ENCODE assay signal across 17 mouse cellular contexts in genomic region chr1:93207536-93208064, GRCm38 (mm10). TPM values are rescaled to one million over a fixed set of nuclear protein-coding genes. Genes with fewer than 3 reads are reported as not detected.
A peak's percentile ranks its signal among the peaks of the same experiment; 100 is the strongest.
DNase-seq lines count a peak whose midpoint lies in the region; ATAC-seq lines count a peak whose summit lies in the region.
"Had no signal": no experiment of that assay in that cellular context is flagged by ENCODE, and none has a peak within 500 bp of the region (broad histone marks: within the 10 kb centered on the region; RNA-seq: fewer than 3 reads in every experiment).

No protein-coding gene starts in this region.

- peak; percentile 27 for DNase-seq in kidney, postnatal 14 days
- no peak for DNase-seq in kidney, postnatal 10 days
- DNase-seq in spleen, postnatal 36 days (ENCODE audit: low spot score in 2 of 2), result peak; percentile 11 to 18
- no peak for DNase-seq in spleen, postnatal 4 days (ENCODE audit: low spot score in 2 of 2)
- peak; percentile 42 to 44 for DNase-seq in layer of hippocampus, adult 8-10 months (ENCODE audit: low spot score in 2 of 2)
- no peak for DNase-seq in forebrain, embryonic 11.5 days (ENCODE audit: low spot score)
- no peak for DNase-seq in midbrain, embryonic 10.5 days (ENCODE audit: low spot score)
- DNase-seq: cerebellum, postnatal 25 days; lung, adult 2 months had no signal

- H3K9ac ChIP-seq in forebrain, embryonic 11.5 days (ENCODE audit: low read length), result no peak overlapping the region
- H3K9ac ChIP-seq: forebrain, embryonic 15.5 days; intestine, embryonic 15.5 days; midbrain, embryonic 13.5 days had no signal

- 93% methylated on average over 4 of the region's 4 CpGs for WGBS in forebrain, embryonic 11.5 days
- WGBS in midbrain, embryonic 10.5 days, result 95% methylated on average over 4 of the region's 4 CpGs

- no peak overlapping the region for H3K4me3 ChIP-seq in forebrain, embryonic 11.5 days (ENCODE audit: low read depth, low read length)
- H3K4me3 ChIP-seq in midbrain, embryonic 10.5 days, result no peak overlapping the region
- H3K4me3 ChIP-seq: forebrain, embryonic 15.5 days; heart, adult 2 months; intestine, embryonic 15.5 days; midbrain, embryonic 13.5 days had no signal

- no peaks in the 10 kb centered on the region for H3K27me3 ChIP-seq in forebrain, embryonic 11.5 days (ENCODE audit: control insufficient read depth, insufficient read depth, low read length)
- no peaks in the 10 kb centered on the region; the same call in 1 of the 2 replicates for H3K27me3 ChIP-seq in midbrain, embryonic 10.5 days (ENCODE audit: low read depth, poor library complexity, severe bottlenecking)
- H3K27me3 ChIP-seq: forebrain, embryonic 15.5 days; intestine, embryonic 15.5 days; midbrain, embryonic 13.5 days had no signal

- no peaks in the 10 kb centered on the region for H3K4me1 ChIP-seq in forebrain, embryonic 11.5 days (replicated peaks; ENCODE audit: control insufficient read depth, insufficient read depth, low read length)
- peaks cover 27% of the 10 kb centered on the region for H3K4me1 ChIP-seq in midbrain, embryonic 10.5 days

- no peak overlapping the region for H3K4me2 ChIP-seq in forebrain, embryonic 11.5 days (ENCODE audit: low read depth, low read length, severe bottlenecking)
- H3K4me2 ChIP-seq: forebrain, embryonic 15.5 days; intestine, embryonic 15.5 days; midbrain, embryonic 13.5 days had no signal

- H3K27ac ChIP-seq in forebrain, embryonic 11.5 days (ENCODE audit: low read depth, low read length), result no peak overlapping the region
- H3K27ac ChIP-seq in midbrain, embryonic 10.5 days (replicated peaks), result no peak overlapping the region
- H3K27ac ChIP-seq: forebrain, embryonic 15.5 days; heart, adult 2 months; intestine, embryonic 15.5 days; midbrain, embryonic 13.5 days; stomach, postnatal 0 days had no signal

- no peaks in the 10 kb centered on the region for H3K36me3 ChIP-seq in forebrain, embryonic 11.5 days (ENCODE audit: control insufficient read depth, insufficient read depth, low read length)
- H3K36me3 ChIP-seq in midbrain, embryonic 10.5 days, result no peaks in the 10 kb centered on the region
- H3K36me3 ChIP-seq: forebrain, embryonic 15.5 days; intestine, embryonic 15.5 days; midbrain, embryonic 13.5 days had no signal

- no peaks in the 10 kb centered on the region for H3K9me3 ChIP-seq in forebrain, embryonic 11.5 days (ENCODE audit: control insufficient read depth, low read length)
- H3K9me3 ChIP-seq in midbrain, embryonic 10.5 days (replicated peaks), result no peaks in the 10 kb centered on the region
- H3K9me3 ChIP-seq: forebrain, embryonic 15.5 days; intestine, embryonic 15.5 days; midbrain, embryonic 13.5 days had no signal

- no peak for ATAC-seq in forebrain, embryonic 11.5 days (replicated peaks; ENCODE audit: low FRiP score)
- ATAC-seq: forebrain, embryonic 15.5 days; intestine, embryonic 15.5 days; midbrain, embryonic 13.5 days had no signal

RNA-seq across cellular contexts. Expression of gene Sned1, which starts 28.0 kb away (rescaled TPM):
- 10 to 100 TPM in 3 of 4 experiments, 1 to 10 TPM in 1; 9.9 to 13.5 (median 12.4) TPM for total RNA-seq in layer of hippocampus, adult 8-10 months (2022)
- polyA plus RNA-seq in forebrain, embryonic 11.5 days (2014; fragmentation: Nextera tagmentation; extraction: Ambion mirVana), result 2.2 and 3.2 TPM in 2 replicates
- polyA plus RNA-seq in midbrain, embryonic 10.5 days (2016; fragmentation: Nextera tagmentation; extraction: Ambion mirVana), result 1.2 and 3.1 TPM in 2 replicates

RNA-seq across cellular contexts. Expression of gene Crocc2, which starts 39.1 kb away (rescaled TPM):
- under 1 TPM; 0.27 to 0.72 (median 0.37) TPM for total RNA-seq in layer of hippocampus, adult 8-10 months (2022)
- polyA plus RNA-seq in forebrain, embryonic 11.5 days (2014; fragmentation: Nextera tagmentation; extraction: Ambion mirVana), result 0.04 and 0.07 TPM in 2 replicates
- 0.02 and 0.07 TPM in 2 replicates for polyA plus RNA-seq in midbrain, embryonic 10.5 days (2016; fragmentation: Nextera tagmentation; extraction: Ambion mirVana)

RNA-seq across cellular contexts. Expression of gene 2310007B03Rik, which starts 46.9 kb away (rescaled TPM):
- total RNA-seq in layer of hippocampus, adult 8-10 months (2022), result not detected
- polyA plus RNA-seq in forebrain, embryonic 11.5 days (2014; fragmentation: Nextera tagmentation; extraction: Ambion mirVana), result 0.29 and 0.64 TPM in 2 replicates
- polyA plus RNA-seq in midbrain, embryonic 10.5 days (2016; fragmentation: Nextera tagmentation; extraction: Ambion mirVana), result 0.47 and 0.62 TPM in 2 replicates
- total RNA-seq: heart, adult 2 months; heart, postnatal 25 days; left cerebral cortex, postnatal 10 days had no signal
- polyA plus RNA-seq: midbrain, embryonic 13.5 days; neural tube, embryonic 14.5 days had no signal

Comparison
In these comparisons a context has a peak if more than half of its experiments do, and no peak if none do; other contexts are left out.
1. DNase-seq: peak in kidney, postnatal 14 days (single experiment), spleen, postnatal 36 days (2 of 2) and layer of hippocampus, adult 8-10 months (2 of 2); none in kidney, postnatal 10 days (single experiment), spleen, postnatal 4 days (0 of 2), forebrain, embryonic 11.5 days (single experiment) and midbrain, embryonic 10.5 days (single experiment).